Mouse (Mus musculus) liver, embryonic 14.5 days (tissue): ENCODE measurements around the gene Chrng. TPM values are rescaled to one million over a fixed set of nuclear protein-coding genes. Genes with fewer than 3 reads are reported as not detected.

Experiments used
- ATAC-seq: fragments of 200-750 bp; cut with Nextera tagmentation; 2 replicates; pipeline ENCODE4 v1.8.0; 2017; ENCODE audit warnings: moderate number of reproducible peaks, mild to moderate bottlenecking, moderate library complexity; ENCODE audit not compliant: insufficient read depth
- DNase-seq, 3 experiments: peaks; one replicate each; pipeline ENCODE4 v3.0.0-alpha.2; 2012 to 2013; ENCODE audit warnings: low read depth in 3 of 3, low spot score in 3 of 3
- H3K27ac ChIP-seq: fragments of 300-500 bp; sonication (generic); 2 replicates; pipeline ENCODE4 v1.5.1; 2014; ENCODE audit warnings: moderate library complexity, mild to moderate bottlenecking, control low read depth, inconsistent platforms
- H3K27me3 ChIP-seq: fragments of 300-500 bp; sonication (generic); 2 replicates; pipeline ENCODE4 v1.6.1; 2014; ENCODE audit warnings: mild to moderate bottlenecking, low read length, moderate library complexity; ENCODE audit not compliant: control insufficient read depth, insufficient read depth
- H3K36me3 ChIP-seq: fragments of 300-500 bp; sonication (generic); replicated peaks from 2 replicates; pipeline ENCODE4 v1.6.1; 2014; ENCODE audit warnings: low read depth; ENCODE audit not compliant: control insufficient read depth, insufficient read depth
- H3K4me1 ChIP-seq, 2 experiments: fragments of 200-500 bp in 1 of 2; fragments of 300-500 bp in 1 of 2; sonication (generic) in 1 of 2; replicated peaks; 2 replicates each; pipeline ENCODE4 v1.6.1; 2012 to 2014; ENCODE audit warnings: antibody characterized with exemption in 1 of 2, inconsistent platforms in 1 of 2, low read length in 1 of 2; ENCODE audit not compliant: control insufficient read depth in 2 of 2, insufficient read depth in 2 of 2
- H3K4me2 ChIP-seq: fragments of 300-500 bp; sonication (generic); 2 replicates; pipeline ENCODE4 v1.6.1; 2014; ENCODE audit warnings: low read depth, mild to moderate bottlenecking, control low read depth, moderate library complexity
- H3K4me3 ChIP-seq, 2 experiments: fragments of 200-500 bp in 1 of 2; fragments of 300-500 bp in 1 of 2; sonication (generic) in 1 of 2; 2 replicates each; pipeline ENCODE4 v1.5.1; 2012 to 2014; ENCODE audit warnings: low read depth in 2 of 2, low read length in 2 of 2, mild to moderate bottlenecking in 2 of 2, control low read depth in 1 of 2, inconsistent platforms in 1 of 2, moderate library complexity in 1 of 2; ENCODE audit not compliant: insufficient read depth in 1 of 2
- H3K9ac ChIP-seq: fragments of 300-500 bp; sonication (generic); replicated peaks from 2 replicates; pipeline ENCODE4 v1.6.1; 2014; ENCODE audit warnings: mild to moderate bottlenecking, control low read depth, moderate library complexity
- H3K9me3 ChIP-seq: fragments of 300-500 bp; sonication (generic); 2 replicates; pipeline ENCODE4 v1.6.1; 2016; ENCODE audit warnings: low read length, mixed read lengths; ENCODE audit not compliant: control insufficient read depth
- CTCF ChIP-seq: IDR thresholded peaks from 2 replicates; pipeline ENCODE4 v1.5.1; 2016; ENCODE audit warnings: antibody characterized with exemption, low read depth, control low read depth
- EP300 ChIP-seq: IDR thresholded peaks from 2 replicates; pipeline ENCODE4 v1.6.1; 2016; ENCODE audit warnings: antibody characterized with exemption, low read depth
- WGBS: fragments of 180-500 bp; shearing (Covaris S2); extraction: QIAGEN DNeasy Blood & Tissue Kit; methylation state at CpG from one replicate; pipeline ENCODE4 v1.1.7; 2014; ENCODE audit not compliant: insufficient replicate concordance; 5-methylcytosine and 5-hydroxymethylcytosine counted together
- polyA plus RNA-seq, 2 experiments: library from polyadenylated mRNA; depleted of rRNA in 1 of 2; stranded (reverse) in 1 of 2; unstranded in 1 of 2; fragments of >200 nt; fragmentation: Nextera tagmentation in 1 of 2; extraction: Ambion mirVana in 1 of 2; gene quantifications; 2 replicates each; pipeline versions ENCODE4 v1.2.1 to v1.2.3; 2012 to 2014

Chrng gene
- polyA plus RNA-seq, 2 experiments, result not detected

DNA sequence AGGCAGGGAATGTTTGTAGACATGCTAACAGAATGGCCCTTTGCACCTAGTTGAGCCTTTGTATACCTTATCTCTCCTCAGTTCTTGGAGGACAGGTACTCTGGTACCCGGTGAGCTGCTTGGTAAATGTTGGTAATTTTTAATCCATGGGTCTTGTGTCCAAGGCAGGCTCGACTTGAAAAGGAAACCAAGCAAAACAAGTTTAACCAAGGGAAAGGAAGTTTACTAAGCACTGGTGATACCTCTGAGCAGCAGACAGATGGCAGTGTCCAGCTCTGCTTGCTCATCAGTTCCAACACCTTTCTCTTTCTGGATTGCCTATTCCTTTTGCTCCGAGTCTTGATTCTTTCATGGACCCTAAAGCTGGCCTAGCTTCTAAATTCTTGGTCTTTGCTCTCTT lies 13.5 kb downstream of the Chrng start:
- H3K4me2 ChIP-seq, result no peak overlapping the region
- H3K4me3 ChIP-seq, result no peak overlapping the region
- no peak overlapping the region for H3K9ac ChIP-seq
- WGBS, result 48% methylated on average over 3 of the region's 3 CpGs
- H3K27me3 ChIP-seq, result no peaks in the 10 kb centered on the region
- no peaks in the 10 kb centered on the region for H3K9me3 ChIP-seq
- ATAC-seq (no peak), DNase-seq (no peak)
- peaks cover 31% of the 10 kb centered on the region for H3K36me3 ChIP-seq
- no peak for TF ChIP-seq EP300
- peak; percentile 55 for TF ChIP-seq CTCF
- H3K27ac ChIP-seq, result no peak overlapping the region
- H3K4me1 ChIP-seq, result peaks cover 16 to 24% of the 10 kb centered on the region in 2 experiments

DNA sequence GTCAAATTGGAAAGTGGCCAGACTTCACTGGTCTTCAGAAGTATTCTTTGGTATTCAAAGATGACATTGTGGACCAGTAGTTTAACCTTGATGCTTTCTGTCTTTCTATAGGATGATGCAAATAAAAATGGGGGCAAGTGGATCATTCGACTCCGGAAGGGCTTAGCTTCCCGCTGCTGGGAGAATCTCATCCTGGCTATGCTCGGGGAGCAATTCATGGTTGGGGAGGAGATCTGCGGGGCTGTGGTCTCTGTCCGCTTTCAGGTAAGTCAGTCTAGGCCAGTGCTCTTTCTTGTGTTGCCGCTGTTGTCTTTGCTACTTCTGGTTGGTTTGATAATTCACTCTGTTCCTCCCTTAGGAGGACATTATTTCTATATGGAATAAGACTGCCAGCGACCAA lies 21.3 kb downstream of the Chrng start:
- TF ChIP-seq CTCF (no peak), EP300 (no peak)

DNA sequence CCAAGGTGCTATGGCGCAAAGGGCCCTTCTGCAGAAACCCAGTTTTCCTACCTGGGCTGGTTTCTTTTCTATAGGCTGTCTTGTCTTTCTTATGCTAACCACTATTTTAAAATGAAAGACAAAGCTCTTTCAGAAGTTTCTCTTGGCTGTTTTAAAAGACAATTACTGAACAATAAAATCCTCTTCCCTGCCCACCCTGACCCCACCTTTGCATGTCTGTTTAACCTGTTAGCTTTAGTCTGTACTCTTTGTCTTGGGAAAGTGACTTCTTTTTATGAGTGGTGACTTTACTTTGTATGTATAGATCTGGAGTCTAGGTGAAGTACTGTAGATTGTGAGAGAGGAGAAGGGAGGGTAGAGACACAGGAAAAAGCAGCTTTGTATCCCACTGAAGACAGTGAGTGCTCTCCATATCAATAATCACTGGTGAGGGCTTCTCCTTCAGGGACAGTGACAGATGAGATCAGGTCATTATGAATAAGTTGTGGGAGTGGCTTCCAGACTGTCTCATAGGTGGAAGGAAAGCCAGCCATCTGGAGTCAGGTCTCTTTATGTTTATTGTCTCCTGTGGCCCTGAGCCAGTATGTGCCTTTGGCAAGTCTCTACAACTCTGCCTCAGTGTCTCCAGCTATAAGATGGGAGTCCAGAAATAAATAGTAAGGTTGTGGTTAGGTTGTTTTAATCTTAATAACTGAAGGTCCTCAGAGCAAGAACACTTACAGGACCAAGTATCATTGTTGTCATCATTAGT lies 22.1 kb downstream of the Chrng start:
- no peak for TF ChIP-seq EP300
- TF ChIP-seq CTCF, result no peak
- no peak for ATAC-seq
- 95% methylated on average over 1 of the region's 1 CpGs for WGBS

More for the DNA sequence above, 21.3 kb downstream of the Chrng start:
- 85% methylated on average over 8 of the region's 8 CpGs for WGBS
- H3K4me1 ChIP-seq, result no peaks in the 10 kb centered on the region
- no peaks in the 10 kb centered on the region for H3K9me3 ChIP-seq
- DNase-seq (no peak), ATAC-seq (no peak)
- H3K4me2 ChIP-seq, result no peak overlapping the region
- H3K9ac ChIP-seq, result no peak overlapping the region
- no peak overlapping the region for H3K4me3 ChIP-seq
- H3K27me3 ChIP-seq, result no peaks in the 10 kb centered on the region
- H3K36me3 ChIP-seq, result peaks cover 59% of the 10 kb centered on the region
- H3K27ac ChIP-seq, result no peak overlapping the region

DNA sequence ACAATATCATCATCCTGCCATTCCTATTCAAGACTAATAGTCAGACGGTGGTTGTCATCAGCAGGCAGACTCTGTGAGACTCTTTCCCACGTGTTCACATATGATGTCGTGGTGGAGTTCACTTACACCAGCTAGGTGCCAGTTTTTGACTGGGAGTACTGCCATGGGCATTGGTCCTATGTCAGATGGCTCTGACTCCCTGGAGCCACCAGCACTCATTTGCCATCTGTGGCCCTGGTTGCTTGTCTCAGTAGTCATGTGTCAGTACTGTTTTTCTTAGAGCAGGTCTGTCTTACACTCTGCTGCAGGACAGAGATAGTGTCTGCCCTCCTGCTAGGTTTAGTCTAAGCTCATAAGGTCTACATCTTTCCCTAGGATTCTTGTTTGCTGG lies 22.7 kb downstream of the Chrng start:
- DNase-seq, result no peak
- 72% methylated on average over 3 of the region's 3 CpGs for WGBS
- no peak for ATAC-seq
- Histone ChIP-seq H3K27me3 (no peaks in the 10 kb centered on the region), H3K4me3 (no peak overlapping the region), H3K9me3 (no peaks in the 10 kb centered on the region), H3K9ac (no peak overlapping the region), H3K4me2 (no peak overlapping the region), H3K27ac (no peak overlapping the region), H3K4me1 (no peaks in the 10 kb centered on the region), H3K36me3 (peaks cover 49% of the 10 kb centered on the region)
- TF ChIP-seq CTCF, result no peak
- no peak for TF ChIP-seq EP300

More for the DNA sequence above, 22.1 kb downstream of the Chrng start:
- Histone ChIP-seq H3K27me3 (no peaks in the 10 kb centered on the region), H3K36me3 (peaks cover 52% of the 10 kb centered on the region), H3K9me3 (no peaks in the 10 kb centered on the region), H3K4me2 (no peak overlapping the region), H3K9ac (no peak overlapping the region), H3K27ac (no peak overlapping the region), H3K4me1 (no peaks in the 10 kb centered on the region), H3K4me3 (no peak overlapping the region)
- no peak for DNase-seq

DNA sequence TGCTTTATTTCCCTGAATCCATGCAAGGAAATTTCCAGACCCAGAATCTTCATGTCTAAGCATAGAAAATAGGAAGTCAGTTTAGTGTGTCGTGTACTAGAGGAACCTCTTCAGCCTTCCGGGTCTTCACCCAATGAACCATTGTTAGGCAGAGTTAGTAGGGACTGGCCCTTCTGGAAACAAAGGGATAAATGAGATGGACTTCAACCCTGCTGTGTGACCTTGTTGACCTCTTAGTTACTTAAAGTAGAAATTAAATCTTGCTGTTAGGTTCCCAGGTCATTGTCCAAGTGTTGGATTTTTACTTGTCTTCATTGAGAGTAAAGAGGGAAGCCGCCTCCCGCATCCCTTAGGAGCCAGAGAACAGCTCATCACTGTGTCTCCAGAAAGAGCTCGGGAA lies 26.1 kb downstream of the Chrng start:
- TF ChIP-seq EP300 (no peak), CTCF (no peak)
- Histone ChIP-seq H3K27ac (no peak overlapping the region), H3K4me3 (no peak overlapping the region), H3K9me3 (no peaks in the 10 kb centered on the region), H3K36me3 (peaks cover 25% of the 10 kb centered on the region), H3K4me1 (no peaks in the 10 kb centered on the region), H3K9ac (no peak overlapping the region), H3K4me2 (no peak overlapping the region), H3K27me3 (no peaks in the 10 kb centered on the region)
- no peak for DNase-seq
- 76% methylated on average over 5 of the region's 5 CpGs for WGBS
- ATAC-seq, result no peak
